Mouse (Mus musculus): ENCODE measurements around the gene Arsg.

DNA sequence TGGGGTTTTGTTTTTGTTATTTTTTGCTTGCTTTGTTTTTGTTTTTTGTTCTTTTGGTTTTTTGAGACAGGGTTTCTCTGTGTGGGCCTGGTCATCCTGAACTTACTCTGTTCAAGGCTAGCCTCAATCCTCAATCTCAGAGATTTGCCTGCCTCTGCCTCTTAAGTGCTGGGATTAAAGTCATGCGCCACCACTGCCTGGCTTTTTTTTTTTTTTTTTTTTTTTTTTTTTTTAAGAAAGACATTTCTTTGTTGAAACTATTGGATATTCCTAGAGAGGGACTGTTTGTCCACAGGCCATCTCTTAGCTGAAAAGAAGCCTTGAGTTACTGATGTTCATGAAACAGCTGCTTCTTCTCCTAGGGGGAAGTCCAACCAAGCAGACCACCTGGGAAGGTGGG, 74.5 kb downstream of the Arsg start:
- TF ChIP-seq CTCF (IDR thresholded peaks at IDR 0.05; ENCODE audit: control insufficient read depth, insufficient read depth, insufficient read length): no peak
- TF ChIP-seq MYOG (IDR thresholded peaks at IDR 0.05; ENCODE audit: control insufficient read depth, extremely low read depth, insufficient read length): no peak
